Mouse (Mus musculus) embryonic facial prominence, embryonic 12.5 days (tissue): Measurements from ENCODE around the gene Pip5k1b. TPM values are rescaled to one million over a fixed set of nuclear protein-coding genes. Genes with fewer than 3 reads are reported as not detected.
A peak's percentile ranks its signal among the peaks of the same experiment; 100 is the strongest.

Experiments
- ATAC-seq: fragments of 200-750 bp; cut with Nextera tagmentation; 2 replicates; pipeline ENCODE4 v1.8.0; 2017; ENCODE audit not compliant: insufficient number of reproducible peaks, insufficient read depth, low FRiP score, low TSS enrichment
- H3K27ac ChIP-seq: fragments of 300-500 bp; sonication (generic); 2 replicates; pipeline ENCODE4 v1.5.1; 2016; ENCODE audit warnings: mild to moderate bottlenecking
- H3K27me3 ChIP-seq: fragments of 300-500 bp; sonication (generic); 2 replicates; pipeline ENCODE4 v1.6.1; 2016; ENCODE audit warnings: mild to moderate bottlenecking, moderate library complexity
- H3K36me3 ChIP-seq: fragments of 300-500 bp; sonication (generic); 2 replicates; pipeline ENCODE4 v1.6.1; 2016; ENCODE audit warnings: mild to moderate bottlenecking
- H3K4me1 ChIP-seq: fragments of 300-500 bp; sonication (generic); 2 replicates; pipeline ENCODE4 v1.6.1; 2016
- H3K4me2 ChIP-seq: fragments of 300-500 bp; sonication (generic); replicated peaks from 2 replicates; pipeline ENCODE4 v1.6.1; 2016; ENCODE audit warnings: mild to moderate bottlenecking, moderate library complexity
- H3K4me3 ChIP-seq: fragments of 300-500 bp; sonication (generic); 2 replicates; pipeline ENCODE4 v1.5.1; 2016; ENCODE audit warnings: mild to moderate bottlenecking
- H3K9ac ChIP-seq: fragments of 300-500 bp; sonication (generic); 2 replicates; pipeline ENCODE4 v1.6.1; 2016; ENCODE audit warnings: mild to moderate bottlenecking, moderate library complexity
- H3K9me3 ChIP-seq: fragments of 300-500 bp; sonication (generic); 2 replicates; pipeline ENCODE4 v1.6.1; 2016; ENCODE audit warnings: mild to moderate bottlenecking, moderate library complexity
- WGBS: fragments of 180-500 bp; shearing (Covaris S2); methylation state at CpG from one replicate; pipeline ENCODE4 v1.1.7; 2016; 5-methylcytosine and 5-hydroxymethylcytosine counted together
- polyA plus RNA-seq: library from polyadenylated mRNA; unstranded; fragments of >200 nt; fragmentation: Nextera tagmentation; extraction: Ambion mirVana; gene quantifications from 2 replicates; pipeline ENCODE4 v1.2.1, GENCODE M21; 2016

The Pip5k1b gene
- polyA plus RNA-seq, 1 experiment from 2014 or later = 2.0 TPM

DNA sequence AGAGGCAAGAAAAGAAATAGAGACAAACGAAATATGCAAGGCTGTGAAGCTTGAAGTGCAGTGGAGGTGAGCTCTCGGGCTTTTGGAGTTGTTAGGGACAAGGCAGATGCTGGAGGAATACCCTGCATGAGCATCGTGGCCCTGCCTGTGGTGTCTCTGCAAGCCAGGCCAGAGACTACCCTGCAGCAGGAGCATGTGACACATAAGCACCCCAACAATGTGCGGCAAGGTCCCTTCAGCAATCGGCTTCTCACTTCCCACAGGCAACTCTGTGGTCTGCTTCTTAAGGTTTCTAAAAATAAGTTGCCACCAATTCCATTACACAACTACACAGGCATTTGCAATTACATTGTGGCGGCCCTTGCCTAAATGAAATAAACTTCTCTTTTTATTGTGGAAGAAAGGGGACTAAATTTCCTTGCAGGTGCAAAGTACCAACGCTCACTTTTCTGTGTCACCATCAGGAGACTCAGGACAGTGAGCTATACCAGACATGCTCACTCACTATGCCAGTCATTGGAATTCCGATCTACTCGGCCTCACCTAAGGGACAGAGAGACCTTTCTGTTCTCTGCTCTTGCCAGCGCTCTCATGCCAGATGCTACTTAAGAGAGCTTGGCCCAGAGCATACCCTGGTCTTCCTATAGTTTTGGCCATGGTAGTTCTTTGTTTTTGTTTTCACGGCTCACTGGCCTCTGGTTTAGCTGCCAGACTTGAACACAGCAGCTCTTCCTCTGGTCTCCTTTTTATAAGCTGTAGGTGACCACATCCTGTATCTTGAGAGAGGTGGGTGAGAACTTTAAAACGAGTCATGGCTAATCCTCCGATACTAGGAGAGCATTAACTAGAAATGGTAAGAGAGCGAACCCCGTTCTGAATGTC lies 28.7 kb downstream of the Pip5k1b start:
- H3K4me3 ChIP-seq = no peak overlapping the region

DNA sequence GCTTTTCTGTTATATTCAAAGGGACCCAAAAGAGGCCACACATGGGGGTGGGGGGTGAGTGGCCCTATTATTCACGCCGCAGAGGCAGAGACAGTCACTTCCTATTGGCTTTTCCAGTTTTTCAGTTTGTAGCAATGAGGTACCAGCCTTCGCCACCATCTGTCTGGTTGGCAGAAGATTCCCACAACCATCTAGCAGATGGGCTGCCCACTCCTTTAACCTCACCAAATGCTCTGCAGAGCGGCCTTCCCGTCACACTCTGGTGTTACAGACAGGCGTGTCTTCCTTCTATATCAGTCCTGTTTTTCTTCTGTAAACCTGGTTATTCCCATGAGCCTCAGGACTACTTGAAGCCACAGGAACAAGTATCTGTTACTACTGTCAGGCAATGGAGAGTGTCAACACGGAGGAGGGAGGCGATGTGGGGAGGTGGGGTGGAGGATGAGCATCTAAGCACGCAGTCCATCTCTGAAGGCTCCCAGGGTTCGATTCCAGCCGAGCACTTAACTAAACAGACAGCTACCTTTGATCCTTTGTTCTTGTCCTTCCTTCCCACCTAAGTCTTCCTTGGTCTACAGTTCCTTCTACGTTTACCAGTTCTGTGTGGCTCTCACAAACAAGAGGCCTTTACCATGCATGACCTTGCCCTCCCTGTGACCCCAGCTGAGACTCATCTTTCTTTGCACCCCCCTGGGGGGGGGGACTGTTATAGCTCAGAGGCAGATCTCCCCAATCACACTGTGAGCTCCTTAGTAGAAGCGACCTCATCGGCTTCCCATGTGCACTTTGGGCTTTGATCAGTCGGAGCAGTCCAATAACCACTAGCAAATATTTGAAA lies 32.0 kb downstream of the Pip5k1b start:
- Histone ChIP-seq H3K27me3 (no peaks in the 10 kb centered on the region), H3K27ac (no peak overlapping the region), H3K4me2 (no peak overlapping the region), H3K4me1 (no peaks in the 10 kb centered on the region), H3K9me3 (no peaks in the 10 kb centered on the region), H3K4me3 (no peak overlapping the region), H3K36me3 (no peaks in the 10 kb centered on the region), H3K9ac (no peak overlapping the region)
- 75% methylated on average over 15 of the region's 15 CpGs for WGBS
- no peak for ATAC-seq

More for the DNA sequence above, 28.7 kb downstream of the Pip5k1b start:
- no peak overlapping the region for H3K4me2 ChIP-seq
- H3K9me3 ChIP-seq = no peaks in the 10 kb centered on the region
- WGBS = 76% methylated on average over 15 of the region's 15 CpGs
- H3K27me3 ChIP-seq = no peaks in the 10 kb centered on the region
- H3K4me1 ChIP-seq = no peaks in the 10 kb centered on the region
- H3K9ac ChIP-seq = no peak overlapping the region
- H3K36me3 ChIP-seq = no peaks in the 10 kb centered on the region
- H3K27ac ChIP-seq = no peak overlapping the region
- no peak for ATAC-seq

DNA sequence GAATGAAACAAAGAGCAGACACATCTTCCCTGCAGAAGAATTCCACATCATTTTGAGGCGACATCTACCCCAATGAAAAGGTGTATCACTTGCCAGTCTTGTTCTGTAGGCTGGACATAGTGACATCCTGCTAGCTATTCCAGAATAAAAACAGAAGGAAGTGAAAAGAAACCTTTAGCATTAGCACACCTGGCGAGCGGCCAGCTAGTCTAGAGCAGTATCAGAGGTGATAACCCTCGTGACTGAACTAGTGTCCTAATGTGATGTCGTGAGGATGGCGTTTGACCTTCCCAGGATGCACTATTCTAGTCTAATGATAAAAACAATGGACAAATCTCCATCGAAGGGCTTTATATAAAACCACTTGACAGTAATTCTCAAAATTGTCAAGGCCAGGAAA lies 33.7 kb downstream of the Pip5k1b start:
- whole genome bisulfite sequencing = 89% methylated on average over 7 of the region's 7 CpGs
- H3K9ac ChIP-seq = no peak overlapping the region
- no peak for ATAC-seq
- H3K4me3 ChIP-seq = no peak overlapping the region
- no peaks in the 10 kb centered on the region for H3K27me3 ChIP-seq
- no peaks in the 10 kb centered on the region for H3K36me3 ChIP-seq
- no peaks in the 10 kb centered on the region for H3K9me3 ChIP-seq
- no peak overlapping the region for H3K4me2 ChIP-seq
- H3K4me1 ChIP-seq = no peaks in the 10 kb centered on the region
- no peak overlapping the region for H3K27ac ChIP-seq

DNA sequence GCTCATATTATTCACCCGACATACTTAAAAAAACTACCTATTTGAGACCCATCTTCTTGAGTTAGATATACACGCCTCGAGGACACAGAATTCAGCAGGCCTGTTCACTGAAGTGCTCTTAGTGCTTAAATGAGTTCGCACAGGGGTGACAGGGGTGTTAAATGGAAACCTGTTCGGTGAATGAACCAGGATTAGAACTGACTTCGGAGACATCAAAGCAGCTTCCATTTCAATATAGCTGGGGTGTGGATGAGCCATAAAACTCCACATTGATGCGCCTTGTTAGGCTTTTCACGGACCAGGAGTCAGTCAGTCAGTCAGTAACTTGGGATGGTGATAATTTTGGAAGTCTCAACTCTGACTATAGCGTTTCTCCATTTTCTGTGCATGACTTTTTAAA lies 34.5 kb downstream of the Pip5k1b start:
- no peak overlapping the region for H3K9ac ChIP-seq
- H3K4me3 ChIP-seq = no peak overlapping the region
- no peak overlapping the region for H3K4me2 ChIP-seq
- H3K9me3 ChIP-seq = no peaks in the 10 kb centered on the region
- ATAC-seq = no peak
- no peaks in the 10 kb centered on the region for H3K27me3 ChIP-seq
- no peaks in the 10 kb centered on the region for H3K4me1 ChIP-seq
- 85% methylated on average over 9 of the region's 9 CpGs for WGBS
- H3K36me3 ChIP-seq = no peaks in the 10 kb centered on the region
- no peak overlapping the region for H3K27ac ChIP-seq

DNA sequence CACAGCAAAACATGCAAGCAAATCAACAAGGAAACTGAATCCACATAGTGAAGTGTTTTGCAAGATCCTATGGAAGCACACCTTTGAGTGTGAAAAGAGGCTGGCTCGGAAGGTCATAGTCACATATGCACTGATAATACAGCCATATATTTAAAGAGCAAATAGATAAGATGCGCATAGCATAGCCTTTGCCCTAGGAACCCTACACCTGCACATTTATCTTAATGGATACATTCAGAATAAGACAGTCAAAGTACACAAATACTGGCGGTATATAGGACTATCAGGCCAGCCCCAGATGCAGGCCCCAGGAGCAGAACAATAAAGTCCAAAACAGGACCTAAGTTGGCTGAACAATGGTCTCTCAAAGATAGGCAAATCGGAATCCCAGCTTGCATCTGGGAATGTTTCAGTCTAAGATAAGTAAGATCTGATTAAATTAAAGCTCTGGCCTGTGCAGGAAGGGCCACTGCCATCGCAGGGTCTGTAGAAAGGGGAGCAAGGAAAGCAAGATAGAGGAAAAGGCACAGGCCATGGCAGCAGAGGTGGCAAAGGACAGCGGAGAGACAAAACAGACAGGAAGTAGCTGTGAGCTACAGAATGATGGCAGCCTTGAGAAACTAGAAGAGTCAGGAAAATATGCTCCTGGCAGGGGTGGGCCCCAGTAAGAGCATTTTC lies 35.8 kb downstream of the Pip5k1b start:
- no peak overlapping the region for H3K4me3 ChIP-seq

DNA sequence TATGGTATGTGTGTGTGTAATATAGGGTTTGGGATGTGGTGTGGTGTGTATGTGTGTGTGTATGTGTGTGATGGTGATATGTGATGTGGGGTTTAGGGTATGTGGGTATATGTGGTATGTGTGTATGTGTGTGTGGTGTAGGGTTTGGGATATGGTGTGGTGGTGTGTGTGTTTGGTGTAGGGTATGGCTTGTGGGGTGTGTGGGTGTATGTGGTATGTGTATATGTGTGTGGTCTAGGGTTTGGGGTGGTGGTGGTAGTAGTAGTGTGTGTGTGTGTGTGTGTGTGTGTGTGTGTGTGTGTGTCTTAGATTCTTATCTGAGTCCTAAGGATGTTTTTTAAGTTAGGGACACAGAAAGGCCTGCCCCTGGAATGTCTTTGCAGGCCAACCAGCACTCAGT lies 37.3 kb downstream of the Pip5k1b start:
- ATAC-seq = no peak

More for the DNA sequence above, 35.8 kb downstream of the Pip5k1b start:
- no peaks in the 10 kb centered on the region for H3K9me3 ChIP-seq
- no peak overlapping the region for H3K27ac ChIP-seq
- no peak overlapping the region for H3K9ac ChIP-seq
- no peaks in the 10 kb centered on the region for H3K4me1 ChIP-seq
- 86% methylated on average over 6 of the region's 6 CpGs for WGBS
- no peaks in the 10 kb centered on the region for H3K27me3 ChIP-seq
- no peaks in the 10 kb centered on the region for H3K36me3 ChIP-seq
- H3K4me2 ChIP-seq = no peak overlapping the region
- ATAC-seq = no peak

DNA sequence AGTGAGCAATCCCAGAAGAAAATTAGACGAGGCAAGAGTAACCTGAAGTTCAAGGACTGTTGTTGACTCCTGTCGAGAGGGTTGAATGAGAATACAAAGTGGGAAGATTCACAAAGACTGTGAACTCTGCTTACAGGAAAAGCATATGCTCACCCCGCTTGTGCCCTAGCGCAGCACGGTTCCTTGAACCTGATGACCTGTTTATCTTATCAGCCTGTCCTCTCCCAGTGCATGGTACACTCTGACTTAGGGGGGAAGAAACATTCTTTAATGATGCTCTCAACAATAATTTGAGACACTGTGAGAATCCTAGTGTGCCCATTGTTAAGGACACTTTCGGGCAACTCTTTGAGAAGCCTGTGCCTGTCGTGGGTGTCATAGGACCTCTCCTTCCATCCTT lies 38.6 kb downstream of the Pip5k1b start:
- Histone ChIP-seq H3K4me1 (no peaks in the 10 kb centered on the region), H3K27ac (no peak overlapping the region), H3K4me2 (no peak overlapping the region), H3K4me3 (no peak overlapping the region), H3K9ac (no peak overlapping the region), H3K27me3 (no peaks in the 10 kb centered on the region), H3K36me3 (no peaks in the 10 kb centered on the region), H3K9me3 (no peaks in the 10 kb centered on the region)
- 83% methylated on average over 7 of the region's 7 CpGs for WGBS
- ATAC-seq = no peak

More for the DNA sequence above, 37.3 kb downstream of the Pip5k1b start:
- Histone ChIP-seq H3K27ac (no peak overlapping the region), H3K27me3 (no peaks in the 10 kb centered on the region), H3K4me3 (no peak overlapping the region), H3K9me3 (no peaks in the 10 kb centered on the region), H3K9ac (peak overlapping the region; percentile 24; the same call in 1 of the 2 replicates), H3K4me1 (no peaks in the 10 kb centered on the region), H3K36me3 (no peaks in the 10 kb centered on the region), H3K4me2 (no peak overlapping the region)

DNA sequence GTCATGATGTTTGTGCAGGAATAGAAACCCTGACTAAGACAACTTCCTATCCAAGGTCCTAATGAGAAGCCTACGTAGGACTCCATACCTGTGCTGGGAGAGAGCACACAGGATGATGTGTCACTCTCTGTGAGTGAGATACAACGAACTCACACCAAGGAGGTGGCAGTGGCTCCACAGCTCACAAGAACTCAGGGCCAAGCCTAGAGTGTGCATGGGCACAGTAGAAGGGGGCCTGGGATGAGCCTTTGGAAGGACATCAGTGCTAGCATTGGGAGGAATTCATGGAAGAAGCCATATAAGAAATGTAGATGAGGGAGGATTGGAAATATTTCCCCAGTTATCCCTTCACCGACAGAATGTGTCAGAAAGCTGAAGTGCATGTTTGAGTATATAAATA lies 39.7 kb downstream of the Pip5k1b start:
- H3K4me1 ChIP-seq = no peaks in the 10 kb centered on the region
- no peaks in the 10 kb centered on the region for H3K27me3 ChIP-seq
- ATAC-seq = no peak
- no peak overlapping the region for H3K9ac ChIP-seq
- no peak overlapping the region for H3K4me2 ChIP-seq
- no peak overlapping the region for H3K27ac ChIP-seq
- WGBS = 88% methylated on average over 3 of the region's 3 CpGs
- H3K4me3 ChIP-seq = no peak overlapping the region
- H3K9me3 ChIP-seq = no peaks in the 10 kb centered on the region
- H3K36me3 ChIP-seq = no peaks in the 10 kb centered on the region

DNA sequence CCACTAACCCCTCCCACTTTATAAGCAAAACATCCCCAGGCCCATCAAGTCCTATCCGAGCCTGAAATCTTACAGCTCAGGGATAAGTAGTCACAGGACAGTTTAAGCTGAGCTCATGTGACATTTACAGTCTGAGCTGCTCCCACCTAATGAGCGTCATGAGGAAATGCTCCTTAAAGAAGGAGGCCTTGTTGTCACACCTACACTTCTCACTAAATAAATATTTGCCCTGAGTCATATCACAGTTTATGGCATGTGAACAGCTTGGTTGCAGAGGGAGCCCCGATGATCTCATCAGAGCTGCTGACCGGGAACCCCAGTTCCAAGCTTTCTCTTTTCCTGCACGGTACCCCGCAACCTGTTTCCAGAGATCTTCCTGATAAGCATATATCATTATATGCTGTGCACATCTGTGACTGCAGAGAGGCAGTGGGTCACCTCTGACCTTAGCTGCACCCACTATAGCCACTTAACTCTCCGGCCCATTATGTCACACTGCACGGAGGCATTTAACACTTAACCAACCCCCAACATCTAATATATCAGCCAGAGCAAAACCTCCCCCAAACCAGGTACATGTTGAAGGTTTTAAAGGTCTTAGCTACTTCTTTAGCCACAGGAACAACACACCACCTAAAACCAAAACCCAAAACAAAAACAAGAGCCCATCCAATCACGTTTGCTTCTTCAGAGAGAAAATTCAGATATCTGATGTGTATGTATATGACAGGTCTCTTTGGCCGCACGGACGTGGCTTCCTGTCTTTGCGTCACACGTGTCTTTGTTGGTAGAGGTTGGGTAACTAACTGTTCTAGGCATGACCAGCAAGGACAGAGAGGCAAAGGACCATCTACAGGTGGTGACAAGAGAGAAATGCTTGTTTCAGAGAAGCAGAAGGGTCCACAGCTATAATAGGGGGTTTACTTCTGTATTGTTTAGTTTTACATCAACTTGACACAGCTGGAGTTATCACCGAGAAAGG lies 40.7 kb downstream of the Pip5k1b start:
- 83% methylated on average over 15 of the region's 15 CpGs for WGBS
- H3K9me3 ChIP-seq = no peaks in the 10 kb centered on the region
- H3K27me3 ChIP-seq = no peaks in the 10 kb centered on the region
- no peak for ATAC-seq
- no peak overlapping the region for H3K27ac ChIP-seq
- no peak overlapping the region for H3K4me3 ChIP-seq
- H3K4me2 ChIP-seq = no peak overlapping the region
- H3K9ac ChIP-seq = no peak overlapping the region
- H3K4me1 ChIP-seq = no peaks in the 10 kb centered on the region
- no peaks in the 10 kb centered on the region for H3K36me3 ChIP-seq

DNA sequence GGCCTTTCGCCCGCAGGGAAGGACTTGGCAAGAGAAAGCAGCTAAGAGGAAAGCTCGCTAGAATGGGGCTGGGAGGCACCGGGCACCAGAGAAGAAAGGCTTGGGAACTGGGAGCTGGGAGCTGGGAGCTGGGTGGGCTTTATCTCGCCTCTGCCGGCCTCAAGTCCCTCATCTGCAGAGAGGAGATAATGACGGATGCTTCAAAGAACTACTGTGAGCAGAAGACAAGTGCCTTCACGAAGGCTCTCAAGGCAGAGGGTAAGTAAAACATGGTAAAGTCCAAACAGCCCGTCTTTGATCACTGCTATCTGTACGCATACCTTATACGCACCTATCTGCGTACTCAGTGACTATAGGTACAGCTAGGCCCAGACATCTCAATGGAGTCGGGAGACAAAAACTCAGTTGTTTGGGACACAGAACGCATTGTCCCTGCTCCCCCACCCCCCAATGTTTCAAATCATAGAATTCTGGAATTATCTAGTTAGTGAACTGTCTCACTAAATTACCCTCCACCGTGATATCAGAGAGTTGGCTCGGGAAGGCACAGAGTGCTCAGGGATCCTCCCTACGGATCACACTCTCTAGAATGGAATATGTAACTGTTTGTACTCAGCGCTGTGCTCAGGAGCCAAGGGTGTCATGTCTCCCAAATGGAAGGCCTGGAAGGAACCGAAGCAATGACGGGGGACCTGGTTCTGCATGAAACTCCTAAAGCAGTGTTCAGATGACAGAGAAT lies 42.4 kb downstream of the Pip5k1b start:
- no peak overlapping the region for H3K4me3 ChIP-seq

More for the DNA sequence above, 42.4 kb downstream of the Pip5k1b start:
- no peaks in the 10 kb centered on the region for H3K36me3 ChIP-seq
- H3K4me2 ChIP-seq = no peak overlapping the region
- 83% methylated on average over 20 of the region's 20 CpGs for WGBS
- no peaks in the 10 kb centered on the region for H3K9me3 ChIP-seq
- H3K4me1 ChIP-seq = no peaks in the 10 kb centered on the region
- ATAC-seq = no peak
- no peaks in the 10 kb centered on the region for H3K27me3 ChIP-seq
- no peak overlapping the region for H3K9ac ChIP-seq
- H3K27ac ChIP-seq = no peak overlapping the region
